Mouse (Mus musculus) MEL (cell line): ENCODE results near the gene Sema3c.

Experiments
- CHD2 ChIP-seq: IDR thresholded peaks from 2 replicates; pipeline ENCODE4 v1.6.1; 2011; ENCODE audit warnings: low read length, improper control_type of control experiment
- CTCF ChIP-seq, 3 experiments: IDR thresholded peaks in 2 of 3; conservative IDR thresholded peaks in 1 of 3; 2 replicates each; pipeline ENCODE4 v1.5.1; 2011 to 2012; ENCODE audit warnings: low read length in 3 of 3, low read depth in 2 of 3, mild to moderate bottlenecking in 2 of 3, improper control_type of control experiment in 1 of 3, inconsistent platforms in 1 of 3, mixed read lengths in 1 of 3, moderate library complexity in 1 of 3; ENCODE audit not compliant: control insufficient read depth in 1 of 3, insufficient read depth in 1 of 3, poor library complexity in 1 of 3, severe bottlenecking in 1 of 3
- EP300 ChIP-seq, 2 experiments: IDR thresholded peaks; 2 replicates each; pipeline ENCODE4 v1.6.1; 2011; ENCODE audit warnings: improper control_type of control experiment in 2 of 2, low read length in 2 of 2, low read depth in 1 of 2, mild to moderate bottlenecking in 1 of 2
- MEF2A ChIP-seq: IDR thresholded peaks from 2 replicates; pipeline ENCODE4 v1.6.1; 2014; ENCODE audit warnings: low read depth, mild to moderate bottlenecking, inconsistent platforms, low read length, improper control_type of control experiment; ENCODE audit not compliant: poor library complexity, insufficient replicate concordance, severe bottlenecking; ENCODE audit errors: extremely low read depth
- MYC ChIP-seq: IDR thresholded peaks from 2 replicates; pipeline ENCODE4 v1.6.1; 2011; ENCODE audit warnings: low read depth, mild to moderate bottlenecking, low read length, improper control_type of control experiment, moderate library complexity
- POLR2A ChIP-seq, 2 experiments: IDR thresholded peaks; 2 replicates each; pipeline ENCODE4 v1.6.1; 2011 to 2012; ENCODE audit warnings: low read length in 2 of 2, mild to moderate bottlenecking in 2 of 2, control low read depth in 1 of 2, improper control_type of control experiment in 1 of 2, low read depth in 1 of 2, moderate library complexity in 1 of 2; ENCODE audit not compliant: control insufficient read depth in 1 of 2, insufficient read depth in 1 of 2, poor library complexity in 1 of 2
- SMC3 ChIP-seq: IDR thresholded peaks from 2 replicates; pipeline ENCODE4 v1.6.1; 2011; ENCODE audit warnings: low read depth, low read length, improper control_type of control experiment
- TAL1 ChIP-seq: IDR thresholded peaks from 2 replicates; pipeline ENCODE4 v1.6.1; 2012; ENCODE audit warnings: mild to moderate bottlenecking, inconsistent platforms, low read length, moderate library complexity, mixed read lengths
- TCF12 ChIP-seq: IDR thresholded peaks from 2 replicates; pipeline ENCODE4 v1.6.1; 2014; ENCODE audit warnings: low read depth, mild to moderate bottlenecking, inconsistent platforms, low read length, improper control_type of control experiment, moderate library complexity
- USF1 ChIP-seq: IDR thresholded peaks from 2 replicates; pipeline ENCODE4 v1.6.1; 2014; ENCODE audit warnings: low read depth, mild to moderate bottlenecking, inconsistent platforms, low read length, improper control_type of control experiment, moderate library complexity
- ZMIZ1 ChIP-seq: IDR thresholded peaks from 2 replicates; pipeline ENCODE4 v1.6.1; 2012; ENCODE audit warnings: low read depth, mild to moderate bottlenecking, inconsistent platforms, low read length, improper control_type of control experiment, moderate library complexity

DNA sequence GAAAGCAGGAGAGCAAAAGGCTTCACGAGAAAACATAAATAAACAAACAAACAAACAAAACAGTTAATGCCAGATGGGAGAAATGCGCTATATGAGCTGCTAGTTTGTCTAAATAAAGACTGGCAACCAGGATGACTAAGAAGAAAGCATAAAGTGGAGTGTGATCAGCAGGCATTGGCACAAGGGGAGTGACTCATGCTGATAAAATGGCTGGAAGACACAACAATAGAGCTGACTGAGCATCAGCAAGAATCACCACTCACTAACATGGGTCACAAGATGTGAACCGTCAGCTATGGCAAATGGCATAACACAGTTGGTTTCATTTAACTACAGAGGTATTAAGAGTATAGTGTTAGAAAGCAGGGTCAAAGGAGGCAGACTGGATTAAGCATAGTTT lies 174.2 kb downstream of the Sema3c start:
- TF ChIP-seq MEF2A, result no peak
- TF ChIP-seq CTCF (IDR thresholded peaks at IDR 0.05 in 2 of 3, conservative IDR thresholded peaks at IDR 0.05 in 1 of 3; ENCODE audit: control insufficient read depth in 1 of 3, insufficient read depth in 1 of 3, low read depth in 2 of 3, low read length in 3 of 3, poor library complexity in 1 of 3, severe bottlenecking in 1 of 3), result no peak
- no peak for TF ChIP-seq SMC3
- no peak for TF ChIP-seq CHD2
- TF ChIP-seq TAL1, result no peak
- no peak for TF ChIP-seq POLR2A (IDR thresholded peaks at IDR 0.05; ENCODE audit: control insufficient read depth in 1 of 2, insufficient read depth in 1 of 2, low read depth in 1 of 2, low read length in 2 of 2, poor library complexity in 1 of 2)
- no peak for TF ChIP-seq MYC
- TF ChIP-seq ZMIZ1, result no peak
- no peak for TF ChIP-seq EP300 (IDR thresholded peaks at IDR 0.05; ENCODE audit: low read depth in 1 of 2, low read length in 2 of 2)
- TF ChIP-seq USF1, result no peak
- TF ChIP-seq TCF12, result no peak
